In genomic region chr7:46796779-46797178, GRCm38 (mm10) we compare ENCODE assay signal across 9 mouse cellular contexts. TPM values are rescaled to one million over a fixed set of nuclear protein-coding genes. Genes with fewer than 3 reads are reported as not detected.
DNase-seq lines count a peak whose midpoint lies in the region; ATAC-seq and TF ChIP-seq lines count a peak whose summit lies in the region.
"Had no signal": no experiment of that assay in that cellular context is flagged by ENCODE, and none has a peak within 500 bp of the region (broad histone marks: within the 10 kb centered on the region; RNA-seq: fewer than 3 reads in every experiment).

No protein-coding gene starts in this region.

- H3K4me2 ChIP-seq in liver, embryonic 11.5 days = peak overlapping the region; percentile 95
- H3K4me2 ChIP-seq in stomach, postnatal 0 days (replicated peaks; ENCODE audit: low read depth) = peak overlapping the region; percentile 69

- peak; percentile 20 for DNase-seq in cerebellum, adult 9-10 months
- DNase-seq in cerebellum, postnatal 4 days (ENCODE audit: low spot score in 2 of 2) = no peak
- no peak for DNase-seq in testis, postnatal 10 days (ENCODE audit: low spot score)
- DNase-seq in liver, embryonic 11.5 days (ENCODE audit: low spot score) = no peak
- no peak for DNase-seq in stomach, postnatal 0 days (ENCODE audit: low spot score)
- DNase-seq in thymus, adult 2 months = no peak
- DNase-seq in urinary bladder, postnatal 10 days (ENCODE audit: low spot score) = no peak
- DNase-seq: embryo, embryonic 11 days had no signal

- no peak for TF ChIP-seq POLR2A in testis, adult 2 months (IDR thresholded peaks at IDR 0.05; ENCODE audit: control insufficient read depth, low read depth, low read length)
- no peak for TF ChIP-seq POLR2A in thymus, adult 2 months (IDR thresholded peaks at IDR 0.05; ENCODE audit: control insufficient read depth, extremely low read depth, insufficient read depth, low read length, poor library complexity)

- no peak for ATAC-seq in liver, embryonic 11.5 days (replicated peaks; ENCODE audit: low FRiP score)
- no peak for ATAC-seq in stomach, postnatal 0 days (ENCODE audit: low FRiP score, low TSS enrichment)

- 34% methylated on average over 6 of the region's 6 CpGs for WGBS in liver, embryonic 11.5 days
- WGBS in stomach, postnatal 0 days = 37% methylated on average over 6 of the region's 6 CpGs
- WGBS in thymus, adult 2 months = 40% methylated on average over 6 of the region's 6 CpGs

- H3K36me3 ChIP-seq in testis, adult 2 months (ENCODE audit: control insufficient read depth, insufficient read depth, low read length) = peaks cover 2% of the 10 kb centered on the region; the same call in 1 of the 2 replicates
- peaks cover 10% of the 10 kb centered on the region for H3K36me3 ChIP-seq in liver, embryonic 11.5 days (ENCODE audit: control insufficient read depth, insufficient read depth, low read length)
- peaks cover 3% of the 10 kb centered on the region; the same call in 1 of the 2 replicates for H3K36me3 ChIP-seq in stomach, postnatal 0 days (ENCODE audit: control insufficient read depth, insufficient read depth, low read length)
- H3K36me3 ChIP-seq in thymus, adult 2 months (ENCODE audit: control insufficient read depth, insufficient read depth, low read length) = peaks cover 5% of the 10 kb centered on the region; the same call in 1 of the 2 replicates

- TF ChIP-seq EP300 in stomach, postnatal 0 days (optimal IDR thresholded peaks at IDR 0.05) = no peak

- H3K9me3 ChIP-seq in liver, embryonic 11.5 days (ENCODE audit: control insufficient read depth, low read length) = no peaks in the 10 kb centered on the region
- H3K9me3 ChIP-seq in stomach, postnatal 0 days (ENCODE audit: control insufficient read depth, low read length) = no peaks in the 10 kb centered on the region

- H3K9ac ChIP-seq in liver, embryonic 11.5 days (ENCODE audit: low read depth, low read length) = peak overlapping the region; percentile 90
- peak overlapping the region; percentile 94 for H3K9ac ChIP-seq in stomach, postnatal 0 days (ENCODE audit: low read length)

- peaks cover 2% of the 10 kb centered on the region; the same call in 1 of the 2 replicates for H3K4me1 ChIP-seq in testis, adult 2 months (ENCODE audit: control insufficient read depth, insufficient read depth, low read length)
- H3K4me1 ChIP-seq in liver, embryonic 11.5 days (replicated peaks; ENCODE audit: control insufficient read depth, insufficient read depth, low read length) = peaks cover 17% of the 10 kb centered on the region
- no peaks in the 10 kb centered on the region for H3K4me1 ChIP-seq in stomach, postnatal 0 days (replicated peaks; ENCODE audit: control insufficient read depth, insufficient read depth)
- H3K4me1 ChIP-seq in thymus, adult 2 months (replicated peaks; ENCODE audit: control insufficient read depth, insufficient read depth, low read length) = peaks cover 4% of the 10 kb centered on the region

- TF ChIP-seq CTCF in testis, adult 2 months (IDR thresholded peaks at IDR 0.05; ENCODE audit: control insufficient read depth, insufficient read depth, insufficient replicate concordance, low read depth, low read length) = no peak
- TF ChIP-seq CTCF in stomach, postnatal 0 days (IDR thresholded peaks at IDR 0.05; ENCODE audit: low read depth) = no peak
- no peak for TF ChIP-seq CTCF in thymus, adult 2 months (IDR thresholded peaks at IDR 0.05; ENCODE audit: borderline replicate concordance, control insufficient read depth, extremely low read depth, insufficient read depth, low read length, poor library complexity)

- peak overlapping the region; percentile 95 for H3K4me3 ChIP-seq in testis, adult 2 months (ENCODE audit: control insufficient read depth, low read depth, low read length)
- H3K4me3 ChIP-seq in liver, embryonic 11.5 days (ENCODE audit: low read depth, low read length) = peak overlapping the region; percentile 99
- peak overlapping the region; percentile 90 for H3K4me3 ChIP-seq in stomach, postnatal 0 days (ENCODE audit: low read depth, low read length)
- H3K4me3 ChIP-seq in thymus, adult 2 months (ENCODE audit: control insufficient read depth, insufficient read depth, low read length) = no peak overlapping the region

- H3K27ac ChIP-seq in testis, adult 2 months (ENCODE audit: control insufficient read depth, insufficient read depth, low read depth, low read length) = no peak overlapping the region
- H3K27ac ChIP-seq in liver, embryonic 11.5 days (ENCODE audit: low read depth, low read length) = no peak overlapping the region
- H3K27ac ChIP-seq in stomach, postnatal 0 days (replicated peaks) = no peak overlapping the region
- H3K27ac ChIP-seq in thymus, adult 2 months (ENCODE audit: control insufficient read depth, insufficient read depth, low read length) = no peak overlapping the region

- no peaks in the 10 kb centered on the region for H3K27me3 ChIP-seq in testis, adult 2 months (ENCODE audit: control insufficient read depth, insufficient read depth, low read length)
- no peaks in the 10 kb centered on the region for H3K27me3 ChIP-seq in liver, embryonic 11.5 days (replicated peaks; ENCODE audit: control insufficient read depth, insufficient read depth, low read length)
- H3K27me3 ChIP-seq in stomach, postnatal 0 days (ENCODE audit: control insufficient read depth, insufficient read depth, low read length) = no peaks in the 10 kb centered on the region
- no peaks in the 10 kb centered on the region for H3K27me3 ChIP-seq in thymus, adult 2 months (ENCODE audit: control insufficient read depth, insufficient read depth, low read length)

RNA-seq across cellular contexts. Expression of gene Gtf2h1, which starts 0.9 kb away (rescaled TPM):
- polyA plus RNA-seq in testis, adult 2 months (2012; rRNA removed) = 32.3 and 32.7 TPM in 2 replicates
- polyA plus RNA-seq in liver, embryonic 11.5 days (2014; fragmentation: Nextera tagmentation; extraction: Ambion mirVana) = 83.6 and 95.7 TPM in 2 replicates
- 28.0 and 29.0 TPM in 2 replicates for polyA plus RNA-seq in stomach, postnatal 0 days (2015; fragmentation: Nextera tagmentation; extraction: Ambion mirVana)
- polyA plus RNA-seq in thymus, adult 2 months (2012; rRNA removed) = 13.0 and 14.4 TPM in 2 replicates

RNA-seq across cellular contexts. Expression of gene Hps5, which starts 0.9 kb away (rescaled TPM):
- 13.1 and 16.5 TPM in 2 replicates for polyA plus RNA-seq in testis, adult 2 months (2012; rRNA removed)
- 15.5 and 16.7 TPM in 2 replicates for polyA plus RNA-seq in liver, embryonic 11.5 days (2014; fragmentation: Nextera tagmentation; extraction: Ambion mirVana)
- 6.4 and 7.0 TPM in 2 replicates for polyA plus RNA-seq in stomach, postnatal 0 days (2015; fragmentation: Nextera tagmentation; extraction: Ambion mirVana)
- 21.4 and 22.3 TPM in 2 replicates for polyA plus RNA-seq in thymus, adult 2 months (2012; rRNA removed)

RNA-seq across cellular contexts. Expression of gene Ldha, which starts 44.5 kb away (rescaled TPM):
- 979 and 1,018 TPM in 2 replicates for polyA plus RNA-seq in testis, adult 2 months (2012; rRNA removed)
- 3,525 and 3,814 TPM in 2 replicates for polyA plus RNA-seq in liver, embryonic 11.5 days (2014; fragmentation: Nextera tagmentation; extraction: Ambion mirVana)
- 718 and 816 TPM in 2 replicates for polyA plus RNA-seq in stomach, postnatal 0 days (2015; fragmentation: Nextera tagmentation; extraction: Ambion mirVana)
- polyA plus RNA-seq in thymus, adult 2 months (2012; rRNA removed) = 600 and 660 TPM in 2 replicates

RNA-seq across cellular contexts. Expression of gene Saa2, which starts 45.2 kb away (rescaled TPM):
- not detected in 2 replicates for polyA plus RNA-seq in testis, adult 2 months (2012; rRNA removed)
- 1.2 TPM in 1 of 2 replicates, not detected in the other for polyA plus RNA-seq in liver, embryonic 11.5 days (2014; fragmentation: Nextera tagmentation; extraction: Ambion mirVana)
- polyA plus RNA-seq in stomach, postnatal 0 days (2015; fragmentation: Nextera tagmentation; extraction: Ambion mirVana) = 0.08 TPM in 1 of 2 replicates, not detected in the other
- 1.2 and 1.4 TPM in 2 replicates for polyA plus RNA-seq in thymus, adult 2 months (2012; rRNA removed)

RNA-seq across cellular contexts. Expression of gene Saa1, which starts 54.0 kb away (rescaled TPM):
- 1.2 and 1.8 TPM in 2 replicates for polyA plus RNA-seq in testis, adult 2 months (2012; rRNA removed)
- polyA plus RNA-seq in liver, embryonic 11.5 days (2014; fragmentation: Nextera tagmentation; extraction: Ambion mirVana) = 0.90 and 1.1 TPM in 2 replicates
- 0.13 and 0.33 TPM in 2 replicates for polyA plus RNA-seq in stomach, postnatal 0 days (2015; fragmentation: Nextera tagmentation; extraction: Ambion mirVana)
- polyA plus RNA-seq in thymus, adult 2 months (2012; rRNA removed) = 2.7 and 4.3 TPM in 2 replicates
